Mouse (Mus musculus): ENCODE results near the gene Polr3h.

DNA sequence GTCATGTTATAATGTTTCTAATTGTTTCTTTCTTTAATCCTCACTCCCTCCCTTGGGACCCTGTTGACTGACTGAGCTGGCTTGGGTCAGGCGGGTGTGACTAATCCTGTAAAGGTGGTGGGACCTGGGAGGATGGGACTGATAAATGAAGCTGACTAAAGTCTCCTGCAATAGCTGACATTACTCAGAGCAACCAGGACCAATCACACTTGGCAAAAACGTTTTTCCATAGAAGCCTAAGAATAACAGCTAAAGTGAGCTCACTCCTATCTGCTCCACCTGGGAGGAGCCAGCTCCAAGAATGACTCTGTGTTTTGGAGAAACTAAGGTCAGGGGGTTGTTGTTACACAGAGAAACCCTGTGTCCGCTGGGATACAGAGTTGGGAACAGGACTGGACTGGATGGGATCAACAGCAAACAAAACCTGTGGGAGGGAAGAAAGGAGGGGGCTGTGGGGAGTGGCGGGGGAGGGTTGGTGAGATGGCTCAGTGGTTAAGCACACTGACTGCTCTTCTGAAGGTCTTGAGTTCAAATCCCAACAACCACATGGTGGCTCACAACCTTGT lies 39.0 kb upstream of the Polr3h start:
- TF ChIP-seq MAFK (IDR thresholded peaks at IDR 0.05; ENCODE audit: insufficient read depth, low read depth, low read length), result no peak
- no peak for TF ChIP-seq CHD2 (IDR thresholded peaks at IDR 0.05; ENCODE audit: low read depth, low read length)

Data from ES-E14 (cell line).